Mouse (Mus musculus) thymus, postnatal 10 days (tissue): ENCODE measurements around the gene Inmt.

Experiments used
- DNase-seq, 2 experiments: peaks; one replicate each; pipeline ENCODE4 v3.0.0; 2021; ENCODE audit warnings: low spot score in 2 of 2

Gene Inmt

DNA sequence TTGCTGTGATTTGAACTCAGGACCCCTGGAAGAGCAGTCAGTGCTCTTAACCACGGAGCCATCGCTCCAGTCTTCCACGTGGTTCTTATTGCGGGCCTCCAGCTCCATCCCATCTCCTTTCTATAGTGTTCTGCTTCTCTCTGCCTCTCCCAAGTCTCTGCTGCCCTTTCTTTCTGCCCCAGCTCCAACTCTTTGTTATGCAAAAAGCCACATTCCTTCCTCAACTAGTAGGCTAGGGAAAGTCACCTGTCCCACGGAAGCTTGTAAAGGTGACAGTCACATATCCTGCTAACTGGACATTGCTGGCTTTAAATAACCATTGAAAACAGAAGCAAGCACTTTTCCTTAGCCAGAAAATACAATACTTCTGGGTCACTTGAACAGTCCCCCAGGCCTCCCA, 5.0 kb downstream of the Inmt start:
- DNase-seq, result no peak

DNA sequence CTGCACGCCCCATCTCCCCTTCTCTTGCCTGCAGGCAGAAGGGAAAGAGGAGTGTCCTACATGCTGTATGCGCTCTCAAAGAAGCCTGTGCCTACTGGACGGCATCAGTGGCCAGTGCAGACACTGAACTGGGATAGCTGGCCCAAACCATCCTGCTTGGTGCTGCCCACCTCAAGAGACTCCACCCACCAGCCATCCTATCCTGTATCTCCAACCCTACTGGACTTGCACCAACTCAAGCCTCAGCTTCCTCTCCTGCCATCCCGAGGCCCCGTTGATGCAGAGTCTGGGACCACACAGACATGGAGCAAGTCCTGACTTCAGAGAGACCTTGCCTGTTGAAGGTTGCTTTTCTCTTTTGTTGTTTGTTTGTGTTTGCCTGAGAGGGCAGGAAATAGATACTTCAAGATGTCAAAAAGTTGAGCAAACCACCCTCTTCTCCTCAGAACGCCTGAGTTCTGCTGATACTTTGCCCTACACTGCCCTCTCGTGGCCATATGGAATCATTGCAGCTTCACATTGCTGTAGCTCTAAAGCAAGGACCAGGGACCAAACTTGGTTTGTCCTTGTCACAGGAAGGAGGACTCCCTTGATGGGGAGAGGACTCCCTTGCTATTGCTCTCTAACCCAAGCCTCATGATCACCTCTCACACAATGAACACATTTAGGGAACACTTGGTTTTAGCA, 7.9 kb downstream of the Inmt start:
- peak; percentile 48 to 72 for DNase-seq

DNA sequence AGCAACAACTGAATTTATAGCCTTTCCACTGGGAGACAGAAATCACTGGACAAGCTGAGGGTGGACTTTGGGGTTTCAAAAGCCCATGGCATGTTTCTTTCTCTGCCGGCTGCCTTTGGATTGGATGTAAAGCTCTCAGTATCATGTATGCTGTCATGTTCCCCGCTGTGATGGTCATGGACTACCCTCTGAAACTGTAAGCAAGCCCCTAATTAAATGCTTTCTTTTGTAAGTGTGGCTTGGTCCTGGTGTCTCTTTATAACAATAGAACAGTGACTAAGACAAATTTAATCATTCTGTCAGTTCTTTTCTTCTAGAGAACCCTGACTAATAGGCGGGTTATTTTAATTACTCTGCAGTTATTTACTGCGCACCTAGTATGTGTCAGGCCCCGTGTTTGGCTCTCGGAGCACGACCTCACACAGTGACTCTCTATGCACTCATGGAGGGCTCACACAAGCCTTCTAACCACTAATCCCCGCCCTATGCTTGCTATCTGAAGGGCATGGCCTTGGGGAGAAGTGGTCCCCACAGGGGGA, 11.7 kb downstream of the Inmt start:
- no peak for DNase-seq

DNA sequence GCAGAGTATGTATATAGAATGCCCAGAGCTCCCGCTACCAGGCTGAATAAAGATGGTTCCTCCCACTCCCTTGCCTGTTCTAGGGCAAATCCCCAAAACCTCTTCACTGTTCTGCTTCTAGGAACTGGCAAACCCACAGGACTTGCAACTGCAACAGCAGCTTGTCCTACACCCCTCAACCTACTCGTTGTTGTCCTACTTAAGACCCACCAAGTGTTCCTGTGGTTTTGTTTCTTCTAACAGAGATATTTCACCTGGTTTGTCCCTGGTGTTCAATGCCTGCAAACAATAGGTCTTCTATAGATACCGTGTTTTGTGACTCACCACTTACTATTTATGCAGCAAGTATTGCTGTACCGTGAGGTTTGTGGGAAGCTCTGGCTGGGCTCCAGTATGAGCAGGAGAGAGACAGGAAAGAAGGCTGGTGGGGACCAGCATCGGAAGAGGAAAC, 13.5 kb downstream of the Inmt start:
- no peak for DNase-seq

DNA sequence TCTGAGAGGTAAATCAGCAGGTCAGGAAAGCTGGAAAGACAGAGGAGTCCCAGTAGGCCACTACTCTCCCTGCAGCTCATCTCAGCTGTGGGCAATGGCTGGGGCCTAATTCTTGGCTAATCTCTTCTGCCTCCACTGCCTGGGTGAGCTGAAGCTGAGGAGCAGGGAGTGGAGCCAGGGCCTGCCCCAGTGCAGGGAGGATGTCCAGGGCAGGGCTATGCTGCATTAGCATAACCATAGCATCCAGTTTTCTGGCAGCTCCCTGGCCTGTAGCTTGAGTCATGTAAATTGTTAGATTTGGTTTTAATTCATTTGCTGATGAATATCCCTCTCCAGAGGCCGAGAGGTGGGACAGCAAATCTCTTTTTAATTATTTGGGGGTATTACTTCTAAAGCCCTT, 15.6 kb downstream of the Inmt start:
- no peak for DNase-seq

DNA sequence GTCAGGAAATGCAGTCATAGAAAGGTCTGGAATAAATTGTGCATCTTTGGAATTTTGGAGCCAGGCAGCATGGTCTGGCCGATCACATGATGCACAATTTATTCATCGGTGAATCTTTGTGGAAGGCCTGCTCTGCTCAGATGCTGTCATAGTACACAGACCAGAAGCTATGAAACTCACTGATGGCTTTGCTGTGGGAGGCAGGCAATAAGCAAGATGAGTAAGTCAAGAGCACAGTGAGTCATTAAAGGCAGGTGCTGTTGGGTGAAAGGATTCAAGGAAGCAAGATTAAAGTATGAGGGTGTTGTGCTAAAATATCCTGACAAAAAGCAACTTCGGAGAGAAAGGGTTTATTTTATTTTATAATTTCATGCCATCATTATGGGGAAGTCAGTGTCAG, 22.6 kb downstream of the Inmt start:
- no peak for DNase-seq

DNA sequence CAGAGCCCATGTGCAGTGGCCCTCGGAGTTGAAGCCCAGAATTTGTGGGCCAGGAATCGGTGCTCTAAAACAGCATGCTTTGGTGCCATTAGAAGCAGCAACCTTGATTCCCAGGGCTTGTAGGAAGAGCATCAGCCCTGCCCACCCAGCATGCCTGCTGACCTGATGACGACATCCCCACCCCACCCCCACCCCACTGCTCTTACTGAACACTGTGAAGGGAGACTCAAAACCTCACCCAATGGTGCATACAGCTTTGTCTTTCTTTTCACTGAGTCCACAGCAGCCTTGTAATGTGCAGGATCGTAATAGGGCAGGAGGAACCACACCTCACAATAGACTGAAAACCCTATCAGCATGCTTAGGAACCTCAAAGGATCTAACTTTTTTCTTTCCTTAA, 28.7 kb downstream of the Inmt start:
- DNase-seq, result no peak

DNA sequence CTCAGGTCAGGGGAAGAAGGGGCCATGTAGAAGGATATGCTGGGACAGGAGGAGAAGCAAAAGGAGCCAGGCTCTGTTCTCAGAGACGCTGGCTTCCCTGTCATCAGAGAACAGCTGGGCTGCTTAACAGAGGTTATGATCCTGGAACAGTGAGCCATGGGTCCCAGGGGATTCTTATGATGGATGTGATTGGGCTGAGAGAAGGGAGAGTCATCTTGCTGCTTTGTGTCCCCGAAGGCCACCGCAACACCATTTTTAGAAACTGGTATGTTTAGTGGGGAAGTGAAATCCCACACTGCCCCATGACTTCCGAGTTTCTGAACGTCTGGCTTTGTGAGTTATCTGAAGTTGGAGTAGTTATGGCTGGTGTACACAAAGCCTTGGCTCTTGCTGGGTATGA, 29.6 kb downstream of the Inmt start:
- DNase-seq, result no peak

DNA sequence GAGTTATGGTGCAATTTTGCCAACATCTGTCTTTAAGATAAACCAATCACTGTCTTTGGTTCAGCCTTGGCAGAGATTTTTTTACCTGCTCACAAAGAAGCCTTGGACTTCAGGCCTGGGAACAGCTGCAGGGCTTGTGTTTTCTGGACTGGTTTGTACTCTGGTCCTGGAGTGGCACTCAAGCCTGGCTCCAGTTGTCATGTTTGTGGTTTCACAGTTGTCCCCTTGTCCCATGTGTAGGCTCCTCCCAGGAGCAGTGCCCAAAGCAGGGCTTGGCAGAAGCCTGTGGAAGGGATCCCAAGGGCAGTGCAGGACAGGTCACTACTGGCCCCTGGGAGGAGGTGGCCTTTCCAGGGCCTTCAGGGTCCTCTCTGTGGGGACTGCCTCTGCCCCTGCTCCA, 36.5 kb downstream of the Inmt start:
- no peak for DNase-seq

DNA sequence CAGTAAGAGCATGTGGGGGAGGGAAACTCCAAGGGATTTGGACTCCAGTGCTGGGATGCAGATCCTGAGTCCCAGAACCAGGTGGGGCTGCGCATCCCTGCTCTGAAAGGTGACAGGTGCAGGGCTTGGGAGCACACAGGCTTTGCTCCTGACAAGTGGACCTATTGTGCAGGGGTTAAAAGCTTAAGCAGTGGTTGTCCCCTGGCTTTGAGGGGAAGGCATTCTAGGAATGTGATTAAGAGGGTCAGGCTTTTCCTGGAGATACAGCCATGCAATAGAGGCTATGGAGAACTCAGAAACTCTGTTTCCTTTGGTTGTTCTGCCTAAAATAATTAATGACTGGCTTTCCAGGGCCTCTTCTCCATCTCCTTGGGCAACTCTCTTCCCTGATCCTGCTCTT, 41.4 kb downstream of the Inmt start:
- no peak for DNase-seq

DNA sequence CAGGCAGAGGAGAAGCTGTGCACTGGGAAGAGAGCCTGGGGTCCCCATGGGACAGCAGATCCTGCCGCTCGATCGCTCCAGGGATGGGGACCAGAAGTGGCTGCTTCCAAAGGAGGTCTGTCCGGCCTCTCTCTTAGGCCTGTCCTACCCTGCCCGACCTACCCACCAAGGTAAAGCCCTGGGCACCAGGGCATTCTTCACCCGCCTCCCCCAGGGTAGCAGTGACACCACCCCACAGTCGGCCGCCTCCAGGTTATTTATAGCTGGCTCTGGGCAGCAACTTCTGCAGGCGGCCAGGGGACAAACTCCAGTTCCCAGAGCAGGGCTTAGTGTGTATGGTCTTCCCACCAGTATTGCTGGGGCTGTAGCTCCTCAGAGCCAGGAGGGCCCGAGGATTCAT, 42.0 kb downstream of the Inmt start, which contains the start of gene Crhr2:
Gene Crhr2 (minus strand): TSS at position 223 of the 400 bp plus-strand sequence.
- no peak for DNase-seq

DNA sequence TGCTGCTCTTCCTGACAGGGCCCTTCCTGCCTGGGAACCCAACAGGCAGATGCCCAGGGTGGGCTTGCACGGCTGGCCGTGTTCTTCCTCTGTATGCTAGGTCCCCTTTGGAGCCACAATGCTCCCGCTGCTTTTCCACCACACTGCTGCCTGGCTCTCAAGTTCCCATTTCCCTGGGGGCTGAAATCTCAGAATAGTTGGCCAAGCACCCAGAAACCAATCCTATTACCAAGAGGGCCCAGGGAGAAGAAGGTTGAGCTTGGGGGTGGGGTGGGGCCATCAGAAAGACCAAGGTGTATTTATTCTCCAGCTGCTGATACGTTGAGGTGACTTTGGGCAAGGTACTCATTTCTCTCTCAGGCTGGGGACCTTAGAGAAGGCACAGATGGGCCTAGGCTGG, 43.5 kb downstream of the Inmt start:
- no peak for DNase-seq

DNA sequence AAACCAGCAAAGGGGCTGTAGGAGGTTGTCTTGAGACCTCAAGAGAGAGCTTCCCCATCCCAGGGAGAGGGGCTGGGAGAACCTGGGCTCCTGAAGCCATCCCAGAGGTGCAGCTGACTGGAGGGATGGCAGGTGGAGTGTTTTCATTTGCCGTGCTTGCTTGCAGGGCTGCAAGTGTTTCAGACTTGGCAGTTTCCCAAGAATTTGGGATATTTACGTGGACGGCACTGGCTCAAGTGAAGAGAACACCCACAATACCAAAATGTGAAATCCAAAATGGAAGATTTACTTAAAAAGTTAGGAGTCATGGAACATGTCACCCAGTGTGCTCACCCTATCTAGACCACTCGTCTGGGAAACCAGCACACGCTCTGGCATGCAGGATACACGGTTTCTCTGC, 44.2 kb downstream of the Inmt start:
- DNase-seq, result no peak

DNA sequence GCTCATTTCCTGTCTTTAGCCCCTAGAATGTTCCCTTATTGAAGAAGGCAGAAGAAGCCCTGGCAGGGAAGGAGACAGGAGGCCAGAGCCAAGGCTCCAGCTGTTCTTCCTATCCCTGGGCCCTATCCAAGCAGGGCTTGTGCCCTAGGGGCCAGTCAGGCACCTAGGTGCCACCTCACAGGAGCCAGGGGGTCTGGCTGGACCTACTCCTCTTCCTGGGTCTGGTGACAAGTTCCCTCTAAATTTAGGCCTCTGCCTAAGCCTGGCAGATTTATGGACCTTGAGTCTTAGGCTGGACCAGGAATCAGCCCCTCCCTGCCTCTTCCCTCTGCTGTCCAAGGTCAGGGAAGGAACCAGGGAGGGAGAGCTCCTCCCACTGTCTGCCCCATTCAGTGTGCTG, 46.5 kb downstream of the Inmt start:
- no peak for DNase-seq

DNA sequence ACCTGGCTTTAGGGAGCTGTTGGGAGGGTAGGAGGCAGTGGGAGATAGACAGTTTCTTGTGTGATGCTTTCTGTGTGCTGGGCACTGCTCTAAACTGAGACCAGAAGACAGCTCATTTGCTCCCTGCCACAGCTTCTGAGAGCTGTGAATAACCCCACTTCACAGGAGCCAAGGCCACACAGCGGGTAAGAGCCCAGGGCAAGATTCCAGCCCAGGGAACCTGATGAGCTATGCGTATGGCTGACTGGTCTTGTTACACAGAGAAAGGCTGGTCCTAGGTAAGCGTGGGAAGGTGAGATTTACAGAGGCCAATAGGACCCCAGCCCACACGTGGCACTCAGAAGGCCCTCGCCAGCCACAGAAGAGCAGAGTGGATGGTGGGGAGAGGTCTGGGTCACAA, 48.3 kb downstream of the Inmt start:
- DNase-seq, result no peak

DNA sequence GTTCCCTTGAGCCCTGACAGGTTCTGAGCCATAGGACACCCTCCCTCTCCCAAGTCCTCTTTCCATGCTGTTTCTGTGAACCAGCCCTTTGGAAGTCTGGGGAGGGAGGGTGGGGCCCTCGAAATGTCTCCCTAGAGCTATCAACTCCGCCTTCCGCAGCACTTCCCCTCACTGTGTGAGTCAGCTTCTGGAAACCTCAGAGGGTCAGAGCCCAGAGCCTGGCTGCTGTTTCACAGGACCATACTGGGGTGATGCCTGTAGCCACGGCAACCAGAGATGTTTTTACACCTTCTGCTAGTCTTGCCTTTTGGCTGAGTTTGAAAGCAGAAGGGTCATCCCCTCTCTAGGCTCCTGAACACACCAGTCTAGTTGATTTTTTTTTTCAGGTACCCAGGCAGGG, 51.8 kb downstream of the Inmt start:
- no peak for DNase-seq
